Mouse (Mus musculus) liver, postnatal 0 days (tissue): ENCODE data around the gene Jmjd6. TPM values are rescaled to one million over a fixed set of nuclear protein-coding genes. Genes with fewer than 3 reads are reported as not detected.
"Not testable (repeated sequence)": the region's sequence is repeated elsewhere in the genome, so short reads cannot be mapped to it uniquely, and the experiment has no call there.

Source experiments
- ATAC-seq: fragments of 200-750 bp; cut with Nextera tagmentation; 2 replicates; pipeline ENCODE4 v1.8.0; 2017; ENCODE audit warnings: mild to moderate bottlenecking, moderate library complexity
- DNase-seq: peaks from one replicate; pipeline ENCODE4 v3.0.0-alpha.2; 2016
- H3K27ac ChIP-seq: fragments of 300-500 bp; sonication (generic); 2 replicates; pipeline ENCODE4 v1.5.1; 2014; ENCODE audit warnings: antibody characterized with exemption, moderate library complexity, mild to moderate bottlenecking, low read depth
- H3K27me3 ChIP-seq: fragments of 300-500 bp; sonication (generic); 2 replicates; pipeline ENCODE4 v1.6.1; 2014; ENCODE audit warnings: low read length, control low read depth, mixed read lengths; ENCODE audit not compliant: insufficient read depth
- H3K36me3 ChIP-seq: fragments of 300-500 bp; sonication (generic); replicated peaks from 2 replicates; pipeline ENCODE4 v1.6.1; 2014; ENCODE audit warnings: mild to moderate bottlenecking, control low read depth, low read length, moderate library complexity, mixed read lengths; ENCODE audit not compliant: insufficient read depth
- H3K4me1 ChIP-seq: fragments of 300-500 bp; sonication (generic); 2 replicates; pipeline ENCODE4 v1.6.1; 2014; ENCODE audit warnings: antibody characterized with exemption, mild to moderate bottlenecking, control low read depth; ENCODE audit not compliant: insufficient read depth
- H3K4me2 ChIP-seq: fragments of 300-500 bp; sonication (generic); 2 replicates; pipeline ENCODE4 v1.6.1; 2014; ENCODE audit warnings: low read depth, mild to moderate bottlenecking, low read length, moderate library complexity, mixed read lengths
- H3K4me3 ChIP-seq: fragments of 300-500 bp; sonication (generic); 2 replicates; pipeline ENCODE4 v1.5.1; 2014; ENCODE audit warnings: low read depth, low read length
- H3K9ac ChIP-seq: fragments of 300-500 bp; sonication (generic); replicated peaks from 2 replicates; pipeline ENCODE4 v1.6.1; 2014; ENCODE audit warnings: mild to moderate bottlenecking, moderate library complexity
- H3K9me3 ChIP-seq: fragments of 300-500 bp; sonication (generic); 2 replicates; pipeline ENCODE4 v1.6.1; 2016; ENCODE audit warnings: mild to moderate bottlenecking, control low read depth, low read length, mixed read lengths
- CTCF ChIP-seq: sonication (generic); IDR thresholded peaks from 2 replicates; pipeline ENCODE4 v1.5.1; 2016; ENCODE audit warnings: antibody characterized with exemption, low read depth
- EP300 ChIP-seq: IDR thresholded peaks from 2 replicates; pipeline ENCODE4 v1.6.1; 2016; ENCODE audit warnings: antibody characterized with exemption, low read depth, mild to moderate bottlenecking
- WGBS: fragments of 180-500 bp; shearing (Covaris S2); extraction: QIAGEN DNeasy Blood & Tissue Kit; methylation state at CpG from one replicate; pipeline ENCODE4 v1.1.7; 2014; ENCODE audit not compliant: insufficient replicate concordance; 5-methylcytosine and 5-hydroxymethylcytosine counted together
- polyA plus RNA-seq: library from polyadenylated mRNA; unstranded; fragments of >200 nt; fragmentation: Nextera tagmentation; extraction: Ambion mirVana; gene quantifications from 2 replicates; pipeline ENCODE4 v1.2.1, GENCODE M21; 2015

Gene Jmjd6
- polyA plus RNA-seq, 1 experiment from 2014 or later = 19.0 TPM

- Histone ChIP-seq H3K9ac (peak within 1 kb of the TSS; percentile 98), H3K9me3 (no peaks in the 10 kb centered on the region), H3K27me3 (no peaks in the 10 kb centered on the region), H3K36me3 (peaks cover 20% of the 10 kb centered on the region), H3K27ac (peak within 1 kb of the TSS; percentile 99), H3K4me3 (peak within 1 kb of the TSS; percentile 95), H3K4me1 (0 out of 2 replicates have a peak, but pooled peaks cover 2% of the 10 kb centered on the region), H3K4me2 (peak within 1 kb of the TSS; percentile 81)
- DNase-seq (peak; percentile 96), ATAC-seq (peak; percentile 83)
- TF ChIP-seq CTCF (no peak), EP300 (peak; percentile 36)
- under 1% methylated on average over 71 of the region's 74 CpGs for WGBS
Observed at GRCm38 (mm10) chr11:116852891-116853511, 9.8 kb upstream of the Jmjd6 start, which contains the start of gene Srsf2. TSS of gene Srsf2 (minus strand) at chr11:116853094.

- DNase-seq (peak; percentile 88), ATAC-seq (peak; percentile 35)
- TF ChIP-seq EP300 = no peak
- no peak for TF ChIP-seq CTCF
- H3K4me2 ChIP-seq = peak within 1 kb of the TSS; percentile 81
- H3K4me3 ChIP-seq = peak within 1 kb of the TSS; percentile 95
- H3K27me3 ChIP-seq = no peaks in the 10 kb centered on the region
- under 1% methylated on average over 68 of the region's 91 CpGs for WGBS
- H3K9me3 ChIP-seq = no peaks in the 10 kb centered on the region
- H3K9ac ChIP-seq = peak within 1 kb of the TSS; percentile 98
- peak within 1 kb of the TSS; percentile 99 for H3K27ac ChIP-seq
- H3K4me1 ChIP-seq = 0 out of 2 replicates have a peak, but pooled peaks cover 2% of the 10 kb centered on the region
- peaks cover 26% of the 10 kb centered on the region for H3K36me3 ChIP-seq
Observed at GRCm38 (mm10) chr11:116852291-116852890, 9.1 kb upstream of the Jmjd6 start, which contains the start of gene Mfsd11. TSS of gene Mfsd11 (plus strand) at chr11:116852440.

GRCm38 (mm10) chr11:116851576-116852290, 8.5 kb upstream of the Jmjd6 start:
- ATAC-seq = no peak
- Histone ChIP-seq H3K4me2 (peak overlapping the region; percentile 81), H3K4me1 (0 out of 2 replicates have a peak, but pooled peaks cover 2% of the 10 kb centered on the region), H3K9me3 (no peaks in the 10 kb centered on the region), H3K27ac (peak overlapping the region; percentile 99), H3K9ac (peak overlapping the region; percentile 98), H3K27me3 (no peaks in the 10 kb centered on the region), H3K4me3 (peak overlapping the region; percentile 95), H3K36me3 (peaks cover 30% of the 10 kb centered on the region)
- TF ChIP-seq CTCF (no peak), EP300 (no peak)
- DNase-seq = no peak
- WGBS = under 1% methylated on average over 29 of the region's 29 CpGs

- no peak for DNase-seq
- Histone ChIP-seq H3K4me1 (0 out of 2 replicates have a peak, but pooled peaks cover 2% of the 10 kb centered on the region), H3K9me3 (no peaks in the 10 kb centered on the region), H3K4me3 (peak overlapping the region; percentile 95), H3K4me2 (peak overlapping the region; percentile 81), H3K27me3 (no peaks in the 10 kb centered on the region), H3K9ac (peak overlapping the region; percentile 98), H3K36me3 (peaks cover 30% of the 10 kb centered on the region), H3K27ac (peak overlapping the region; percentile 30)
- TF ChIP-seq CTCF (no peak), EP300 (no peak)
- 9% methylated on average over 6 of the region's 6 CpGs for WGBS
- ATAC-seq = no peak
Observed at GRCm38 (mm10) chr11:116850833-116851477, 7.7 kb upstream of the Jmjd6 start.

GRCm38 (mm10) chr11:116850085-116850484, 6.8 kb upstream of the Jmjd6 start:
- Histone ChIP-seq H3K36me3 (peaks cover 30% of the 10 kb centered on the region), H3K27me3 (no peaks in the 10 kb centered on the region), H3K9ac (no peak overlapping the region; the same call in 1 of the 2 replicates), H3K9me3 (no peaks in the 10 kb centered on the region), H3K4me2 (peak overlapping the region; percentile 81), H3K27ac (no peak overlapping the region), H3K4me1 (0 out of 2 replicates have a peak, but pooled peaks cover 2% of the 10 kb centered on the region), H3K4me3 (peak overlapping the region; percentile 95)
- TF ChIP-seq EP300 (peak; percentile 15; the same call in 1 of the 2 replicates), CTCF (no peak)
- WGBS = 20% methylated on average over 4 of the region's 4 CpGs
- DNase-seq = no peak
- no peak for ATAC-seq

- Histone ChIP-seq H3K9me3 (no peaks in the 10 kb centered on the region), H3K4me1 (peaks cover 4% of the 10 kb centered on the region; the same call in 1 of the 2 replicates), H3K27me3 (no peaks in the 10 kb centered on the region), H3K4me3 (no peak overlapping the region), H3K9ac (no peak overlapping the region), H3K36me3 (peaks cover 30% of the 10 kb centered on the region), H3K4me2 (peak overlapping the region; percentile 2; the same call in 1 of the 2 replicates), H3K27ac (no peak overlapping the region)
- no peak for TF ChIP-seq CTCF
- no peak for TF ChIP-seq EP300
- ATAC-seq (no peak), DNase-seq (no peak)
Observed at GRCm38 (mm10) chr11:116849587-116849986, 6.3 kb upstream of the Jmjd6 start.

GRCm38 (mm10) chr11:116848877-116849178, 5.6 kb upstream of the Jmjd6 start:
- not testable (repeated sequence) for H3K9ac ChIP-seq, ATAC-seq, H3K4me2 ChIP-seq, H3K4me3 ChIP-seq, H3K27me3 ChIP-seq, H3K27ac ChIP-seq, DNase-seq, H3K9me3 ChIP-seq
- 65% methylated on average over 2 of the region's 2 CpGs for WGBS
- Histone ChIP-seq H3K4me1 (peaks cover 11% of the 10 kb centered on the region; the same call in 1 of the 2 replicates), H3K36me3 (peaks cover 30% of the 10 kb centered on the region)
